Mouse (Mus musculus) intestine, postnatal 0 days (tissue): ENCODE measurements at regions not wholly inside any gene's neighbourhood (a gene's known extent, or its start where the extent isn't known, plus 50 kb on each side); places are given as distances from the start of the nearest gene placed in this dataset.
A peak's percentile ranks its signal among the peaks of the same experiment; 100 is the strongest.

Experiments used
- ATAC-seq: fragments of 200-750 bp; cut with Nextera tagmentation; 2 replicates; pipeline ENCODE4 v1.8.0; 2017; ENCODE audit warnings: mild to moderate bottlenecking, moderate TSS enrichment, moderate library complexity
- H3K27ac ChIP-seq: fragments of 300-500 bp; sonication (generic); 2 replicates; pipeline ENCODE4 v1.5.1; 2014; ENCODE audit warnings: mild to moderate bottlenecking, low read depth, low read length, moderate library complexity
- H3K27me3 ChIP-seq: fragments of 300-500 bp; sonication (generic); replicated peaks from 2 replicates; pipeline ENCODE4 v1.6.1; 2014; ENCODE audit warnings: low read length, mixed read lengths; ENCODE audit not compliant: control insufficient read depth, insufficient read depth
- H3K36me3 ChIP-seq: fragments of 300-500 bp; sonication (generic); 2 replicates; pipeline ENCODE4 v1.6.1; 2014; ENCODE audit warnings: mild to moderate bottlenecking, moderate library complexity; ENCODE audit not compliant: control insufficient read depth, insufficient read depth
- H3K4me1 ChIP-seq: fragments of 300-500 bp; sonication (generic); replicated peaks from 2 replicates; pipeline ENCODE4 v1.6.1; 2014; ENCODE audit warnings: antibody characterized with exemption, low read length, mixed read lengths; ENCODE audit not compliant: control insufficient read depth, insufficient read depth
- H3K4me2 ChIP-seq: fragments of 300-500 bp; sonication (generic); replicated peaks from 2 replicates; pipeline ENCODE4 v1.6.1; 2014; ENCODE audit warnings: low read depth, mild to moderate bottlenecking, moderate library complexity
- H3K4me3 ChIP-seq: fragments of 300-500 bp; sonication (generic); 2 replicates; pipeline ENCODE4 v1.5.1; 2014; ENCODE audit warnings: low read depth, low read length
- H3K9ac ChIP-seq: fragments of 300-500 bp; sonication (generic); 2 replicates; pipeline ENCODE4 v1.6.1; 2014; ENCODE audit warnings: mild to moderate bottlenecking, low read depth, low read length
- H3K9me3 ChIP-seq: fragments of 300-500 bp; sonication (generic); 2 replicates; pipeline ENCODE4 v1.6.1; 2016; ENCODE audit warnings: mixed run types; ENCODE audit not compliant: control insufficient read depth
- CTCF ChIP-seq: sonication (generic); IDR thresholded peaks from 2 replicates; pipeline ENCODE4 v1.5.1; 2016; ENCODE audit warnings: low read depth, mild to moderate bottlenecking, control low read depth, antibody characterized with exemption, moderate library complexity
- WGBS: fragments of 180-500 bp; shearing (Covaris S2); extraction: QIAGEN DNeasy Blood & Tissue Kit; methylation state at CpG from one replicate; pipeline ENCODE4 v1.1.7; 2014; 5-methylcytosine and 5-hydroxymethylcytosine counted together

- Histone ChIP-seq H3K27ac (peak overlapping the region; percentile 73), H3K4me1 (no peaks in the 10 kb centered on the region), H3K36me3 (no peaks in the 10 kb centered on the region; the same call in 1 of the 2 replicates), H3K4me2 (peak overlapping the region; percentile 62), H3K9me3 (no peaks in the 10 kb centered on the region), H3K9ac (peak overlapping the region; percentile 53), H3K4me3 (peak overlapping the region; percentile 59), H3K27me3 (no peaks in the 10 kb centered on the region)
- ATAC-seq, result peak; percentile 97
- TF ChIP-seq CTCF, result peak; percentile 62
- 21% methylated on average over 29 of the region's 30 CpGs for WGBS
These were observed 205.8 kb upstream of the Stk26 start for GRCm38 (mm10) chrX:50634842-50635615.

GRCm38 (mm10) chrX:50632536-50632935, 204.2 kb upstream of the Olfr1324 start:
- Histone ChIP-seq H3K4me2 (no peak overlapping the region), H3K27me3 (no peaks in the 10 kb centered on the region), H3K9ac (no peak overlapping the region), H3K4me1 (no peaks in the 10 kb centered on the region), H3K27ac (no peak overlapping the region), H3K4me3 (no peak overlapping the region), H3K36me3 (no peaks in the 10 kb centered on the region; the same call in 1 of the 2 replicates), H3K9me3 (no peaks in the 10 kb centered on the region)
- WGBS, result 39% methylated on average over 6 of the region's 6 CpGs
- TF ChIP-seq CTCF, result no peak
- no peak for ATAC-seq

- no peak for TF ChIP-seq CTCF
- no peak overlapping the region for H3K4me2 ChIP-seq
- no peaks in the 10 kb centered on the region for H3K4me1 ChIP-seq
- H3K9me3 ChIP-seq, result no peaks in the 10 kb centered on the region
- H3K4me3 ChIP-seq, result no peak overlapping the region
- H3K27ac ChIP-seq, result no peak overlapping the region
- 75% methylated on average over 6 of the region's 6 CpGs for WGBS
- no peak overlapping the region for H3K9ac ChIP-seq
- H3K36me3 ChIP-seq, result no peaks in the 10 kb centered on the region; the same call in none of the 2 replicates
- H3K27me3 ChIP-seq, result no peaks in the 10 kb centered on the region
- no peak for ATAC-seq
These were observed 197.0 kb upstream of the Olfr1324 start for GRCm38 (mm10) chrX:50625336-50625735.

GRCm38 (mm10) chrX:50622984-50623455, 194.7 kb upstream of the Olfr1324 start:
- no peak overlapping the region for H3K4me2 ChIP-seq
- WGBS, result 62% methylated on average over 19 of the region's 19 CpGs

GRCm38 (mm10) chrX:50620909-50621308, 192.6 kb upstream of the Olfr1324 start:
- no peaks in the 10 kb centered on the region for H3K9me3 ChIP-seq
- H3K4me3 ChIP-seq, result no peak overlapping the region
- no peaks in the 10 kb centered on the region for H3K27me3 ChIP-seq
- no peaks in the 10 kb centered on the region; the same call in none of the 2 replicates for H3K36me3 ChIP-seq
- H3K27ac ChIP-seq, result no peak overlapping the region
- peak; percentile 40 for TF ChIP-seq CTCF
- H3K4me1 ChIP-seq, result no peaks in the 10 kb centered on the region
- no peak for ATAC-seq
- no peak overlapping the region for H3K4me2 ChIP-seq
- no peak overlapping the region for H3K9ac ChIP-seq
- 58% methylated on average over 8 of the region's 8 CpGs for WGBS

More at GRCm38 (mm10) chrX:50622984-50623455, 194.7 kb upstream of the Olfr1324 start:
- no peaks in the 10 kb centered on the region for H3K4me1 ChIP-seq
- peak overlapping the region; percentile 16; the same call in 1 of the 2 replicates for H3K4me3 ChIP-seq
- H3K27ac ChIP-seq, result no peak overlapping the region
- H3K9me3 ChIP-seq, result no peaks in the 10 kb centered on the region
- H3K9ac ChIP-seq, result no peak overlapping the region
- TF ChIP-seq CTCF, result peak; percentile 68
- H3K36me3 ChIP-seq, result no peaks in the 10 kb centered on the region; the same call in none of the 2 replicates
- peak; percentile 58 for ATAC-seq
- no peaks in the 10 kb centered on the region for H3K27me3 ChIP-seq

GRCm38 (mm10) chrX:50619919-50620318, 191.6 kb upstream of the Olfr1324 start:
- Histone ChIP-seq H3K27ac (peak overlapping the region; percentile 15; the same call in 1 of the 2 replicates), H3K36me3 (no peaks in the 10 kb centered on the region; the same call in 1 of the 2 replicates), H3K9me3 (no peaks in the 10 kb centered on the region), H3K4me3 (no peak overlapping the region), H3K9ac (no peak overlapping the region), H3K4me1 (no peaks in the 10 kb centered on the region), H3K27me3 (no peaks in the 10 kb centered on the region), H3K4me2 (0 out of 2 replicates have a peak overlapping the region, but pooled peaks have one; percentile 9)
- 69% methylated on average over 9 of the region's 9 CpGs for WGBS
- peak; percentile 70 for TF ChIP-seq CTCF
- peak; percentile 67 for ATAC-seq
